Mouse (Mus musculus): ENCODE data around the gene Bst2.

The Bst2 gene

DNA sequence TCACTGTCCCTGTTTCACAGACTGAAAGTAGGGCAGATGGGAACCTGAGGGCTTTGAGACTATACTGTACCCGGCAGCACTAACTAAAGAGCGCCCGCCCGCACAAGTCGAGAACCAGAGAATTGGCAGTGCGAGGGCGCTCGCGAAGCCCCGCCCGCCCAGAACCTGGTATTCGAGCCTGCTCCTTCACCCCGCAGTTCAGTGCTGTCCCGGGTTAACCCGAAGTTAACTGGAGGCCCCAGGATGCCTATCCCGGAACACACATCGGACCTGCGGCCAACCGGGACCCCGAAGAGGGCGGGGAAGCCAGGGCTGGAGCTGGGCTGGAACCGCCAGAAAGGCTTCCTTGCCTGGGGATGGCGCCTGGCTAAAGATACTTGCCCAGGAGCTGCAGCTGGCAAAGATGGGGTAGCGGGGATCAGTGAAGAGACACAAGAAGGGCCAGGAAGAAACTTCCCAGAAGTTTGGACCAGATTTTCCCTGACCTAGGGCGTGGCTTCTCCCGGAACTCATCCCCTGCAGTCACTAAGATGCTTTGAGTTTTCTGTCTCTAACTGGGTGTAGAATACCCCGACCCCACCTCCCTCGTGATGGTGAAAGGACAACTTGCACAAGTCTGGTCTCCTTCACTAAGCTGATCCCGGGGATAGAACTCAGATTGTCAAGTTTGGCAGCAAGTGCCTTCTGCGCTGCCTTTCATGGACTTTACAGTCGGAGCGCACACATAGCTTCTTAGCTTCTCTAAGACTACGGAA is 49.4 kb downstream of the Bst2 start, which contains the start of gene Gtpbp3:
Gtpbp3 (plus strand) TSS at position 413 of the 755 bp plus-strand sequence.
- CTCF ChIA-PET, result interaction anchor here in 3 of 4 experiments (0.8 to 2.5 kb wide), 5 partner anchors 10 to 102 kb away, joined by 3 to 6 read pairs (median 3); partner anchors contain the start of gene Mrpl34 (in 1 of the 3)
- POLR2A ChIA-PET, result interaction anchor here in 3 of 4 experiments (0.5 to 4.4 kb wide), 15 partner anchors 10 to 591 kb away, joined by 3 to 25 read pairs (median 5); partner anchors contain the start of genes Dda1 (in 2 of the 3), Mrpl34 (in 2 of the 3), Abhd8 (in 1 of the 3) and Ankle1 (in 1 of the 3)

- ChIA-PET POLR2A (interaction anchor here in 3 of 4 experiments (0.5 to 3.8 kb wide), 4 partner anchors 12 to 819 kb away, joined by 4 to 14 read pairs (median 8); partner anchors contain the start of genes Abhd8 (in 1 of the 3), Dda1 (in 1 of the 3) and Mrpl34 (in 1 of the 3)), CTCF (interaction anchor here in 2 of 4 experiments (0.6 to 1.2 kb wide), 4 partner anchors 10 to 681 kb away, joined by 3 to 5 read pairs (median 4); partner anchors contain the start of gene Mast3 (in 1 of the 2))
Observed at GRCm38 (mm10) chr8:71486136-71486529, 51.1 kb downstream of the Bst2 start.

- CTCF ChIA-PET, result interaction anchor here in 3 of 4 experiments (0.5 to 2.2 kb wide), 6 partner anchors 14 to 89 kb away, joined by 3 to 11 read pairs (median 4); no protein-coding TSS in a partner anchor
- POLR2A ChIA-PET, result interaction anchor here in 2 of 4 experiments (0.6 to 3.8 kb wide), 21 partner anchors 10 to 145 kb away, joined by 3 to 18 read pairs (median 5); partner anchors contain the start of genes Abhd8 (in 2 of the 2), Mrpl34 (in 2 of the 2), Colgalt1 (in 1 of the 2) and Dda1 (in 1 of the 2)
Observed at GRCm38 (mm10) chr8:71485142-71486135, 51.8 kb downstream of the Bst2 start, which contains the start of gene Ano8. Gene Ano8, minus strand, starts transcription at chr8:71485963.

DNA sequence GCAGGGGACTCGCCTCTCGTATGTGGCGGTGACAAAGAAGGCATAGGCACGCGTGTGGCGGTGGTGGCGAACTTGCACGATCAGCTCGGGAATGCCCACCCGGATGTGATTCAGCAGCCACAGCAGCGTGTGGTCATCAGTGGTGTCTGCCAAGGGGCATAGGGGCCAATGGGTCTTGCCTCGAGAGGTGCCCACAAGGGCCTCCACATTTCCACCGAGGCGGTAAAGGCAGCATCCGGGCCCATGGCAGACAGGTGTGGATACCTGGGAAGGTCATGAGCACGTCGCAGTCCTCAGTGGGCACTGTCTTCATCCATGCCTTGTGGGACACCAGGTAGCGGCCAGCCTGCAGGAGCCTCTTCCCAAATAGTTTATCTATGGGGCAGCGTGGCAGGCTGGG is 52.5 kb downstream of the Bst2 start:
- CTCF ChIA-PET, result interaction anchor here in 2 of 4 experiments (0.6 to 2.2 kb wide), 7 partner anchors 21 to 100 kb away, joined by 3 to 16 read pairs (median 3); partner anchors contain the start of genes Abhd8 (in 1 of the 2) and Mrpl34 (in 1 of the 2)
- POLR2A ChIA-PET, result interaction anchor here in 2 of 4 experiments (0.6 to 2.4 kb wide), 28 partner anchors 10 to 213 kb away, joined by 3 to 18 read pairs (median 4); partner anchors contain the start of genes Mrpl34 (in 2 of the 2), Abhd8 (in 1 of the 2), Colgalt1 (in 1 of the 2) and Myo9b (in 1 of the 2)

Measured in embryonic stem cell, embryonic (primary cell).